Mouse (Mus musculus) liver, embryonic 14.5 days (tissue): Measurements from ENCODE around the gene Klhl9.
"Not testable (repeated sequence)": the region's sequence is repeated elsewhere in the genome, so short reads cannot be mapped to it uniquely, and the experiment has no call there.

ENCODE experiments used
- CTCF ChIP-seq: IDR thresholded peaks from 2 replicates; pipeline ENCODE4 v1.5.1; 2016; ENCODE audit warnings: antibody characterized with exemption, low read depth, control low read depth
- EP300 ChIP-seq: IDR thresholded peaks from 2 replicates; pipeline ENCODE4 v1.6.1; 2016; ENCODE audit warnings: antibody characterized with exemption, low read depth

DNA sequence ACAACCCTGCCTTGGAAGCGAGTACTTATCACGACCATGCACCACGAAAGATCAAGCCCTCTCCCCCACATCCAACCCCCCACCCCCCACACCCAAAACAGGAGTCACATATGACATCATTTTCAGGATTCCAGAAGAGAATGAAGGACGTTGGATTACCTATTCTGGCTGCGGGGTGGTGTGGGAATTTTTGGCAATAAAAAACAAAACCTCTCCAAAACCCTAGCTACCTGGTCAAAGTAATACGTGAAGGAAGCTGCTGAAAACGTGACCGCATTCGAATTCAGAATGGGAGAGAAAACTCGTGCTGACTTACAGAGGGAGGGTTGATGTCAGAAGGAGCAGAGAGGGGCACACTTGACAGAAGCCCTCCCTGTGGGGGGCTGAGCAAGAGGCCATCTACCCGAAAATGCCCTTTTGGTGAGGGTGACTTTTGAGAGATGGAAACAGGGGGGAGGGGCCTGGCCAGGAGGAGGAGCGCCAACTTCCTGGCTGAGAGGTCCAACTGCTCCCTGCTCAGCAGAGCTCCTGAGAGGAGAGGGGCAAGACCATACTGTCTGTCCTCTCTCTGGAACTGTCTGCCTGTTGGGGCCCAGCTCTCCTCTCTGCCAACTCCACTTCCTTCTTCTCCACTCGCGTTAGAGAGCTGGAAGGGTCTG, 37.5 kb upstream of the Klhl9 start, which contains the start of gene Gm13283:
- TF ChIP-seq CTCF, EP300: not testable (repeated sequence)
